Mouse (Mus musculus): ENCODE measurements around the gene Cln6.

Cln6 gene

DNA sequence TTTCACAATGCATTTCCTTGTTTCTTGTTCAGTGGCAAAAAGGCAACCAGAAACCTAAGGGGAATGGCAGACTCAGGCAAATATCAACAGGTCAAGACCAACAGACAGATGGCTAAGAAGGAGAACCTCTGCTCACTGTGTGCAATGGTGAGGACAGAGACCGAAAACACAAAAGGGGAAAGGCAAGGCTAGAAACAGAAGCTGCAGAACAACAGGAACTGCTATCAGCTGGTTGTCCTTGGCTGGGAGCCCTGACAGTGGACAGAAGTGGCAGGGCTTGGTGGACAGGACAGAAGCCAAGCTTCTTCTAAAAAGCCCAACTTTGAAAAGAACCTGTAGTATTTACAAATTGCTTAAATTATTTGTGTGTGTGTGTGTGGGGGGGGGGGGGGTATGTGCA, 55.9 kb downstream of the Cln6 start:
- no peak for DNase-seq (ENCODE audit: low read depth)

Measured in fibroblast of lung, adult 2 months (primary cell).